Mouse (Mus musculus) brain, embryonic 14.5 days (tissue): ENCODE measurements around the gene Hyal2. TPM values are rescaled to one million over a fixed set of nuclear protein-coding genes. Genes with fewer than 3 reads are reported as not detected.

Experiments
- DNase-seq: peaks from one replicate; pipeline ENCODE4 v3.0.0-alpha.2; 2011; ENCODE audit warnings: low read depth
- CTCF ChIP-seq: fragments of 200-500 bp; IDR thresholded peaks from 2 replicates; pipeline ENCODE4 v1.5.1; 2012; ENCODE audit warnings: inconsistent platforms, mild to moderate bottlenecking, moderate library complexity, borderline replicate concordance; ENCODE audit not compliant: insufficient read depth, insufficient read length; ENCODE audit errors: extremely low read depth
- POLR2A ChIP-seq: fragments of 200-500 bp; IDR thresholded peaks from 2 replicates; pipeline ENCODE4 v1.6.1; 2012; ENCODE audit warnings: mild to moderate bottlenecking, inconsistent platforms, borderline replicate concordance; ENCODE audit not compliant: poor library complexity, insufficient read depth, insufficient read length, severe bottlenecking; ENCODE audit errors: extremely low read depth
- polyA plus RNA-seq: library from polyadenylated mRNA; depleted of rRNA; stranded (reverse); fragments of >200 nt; gene quantifications from 2 replicates; pipeline ENCODE4 v1.2.3, GENCODE M21; 2012

Hyal2 gene
- polyA plus RNA-seq, 1 experiment: 55.4 TPM

GRCm38 (mm10) chr9:107583174-107583573, 15.4 kb downstream of the Hyal2 start:
- no peak for DNase-seq

GRCm38 (mm10) chr9:107586504-107586903, 18.8 kb downstream of the Hyal2 start:
- no peak for TF ChIP-seq POLR2A
- no peak for TF ChIP-seq CTCF

More at GRCm38 (mm10) chr9:107583174-107583573, 15.4 kb downstream of the Hyal2 start:
- TF ChIP-seq CTCF (no peak), POLR2A (no peak)

GRCm38 (mm10) chr9:107586974-107587832, 19.5 kb downstream of the Hyal2 start, which contains the start of gene Ifrd2:
Gene Ifrd2 (plus strand): TSS chr9:107587642.
- TF ChIP-seq POLR2A (peak; percentile 59; the same call in 1 of the 2 replicates), CTCF (no peak)
- DNase-seq: peak; percentile 100

More at GRCm38 (mm10) chr9:107586504-107586903, 18.8 kb downstream of the Hyal2 start:
- no peak for DNase-seq

GRCm38 (mm10) chr9:107587833-107588639, 20.3 kb downstream of the Hyal2 start:
- no peak for TF ChIP-seq POLR2A
- no peak for TF ChIP-seq CTCF
- DNase-seq: peak; percentile 56

DNA sequence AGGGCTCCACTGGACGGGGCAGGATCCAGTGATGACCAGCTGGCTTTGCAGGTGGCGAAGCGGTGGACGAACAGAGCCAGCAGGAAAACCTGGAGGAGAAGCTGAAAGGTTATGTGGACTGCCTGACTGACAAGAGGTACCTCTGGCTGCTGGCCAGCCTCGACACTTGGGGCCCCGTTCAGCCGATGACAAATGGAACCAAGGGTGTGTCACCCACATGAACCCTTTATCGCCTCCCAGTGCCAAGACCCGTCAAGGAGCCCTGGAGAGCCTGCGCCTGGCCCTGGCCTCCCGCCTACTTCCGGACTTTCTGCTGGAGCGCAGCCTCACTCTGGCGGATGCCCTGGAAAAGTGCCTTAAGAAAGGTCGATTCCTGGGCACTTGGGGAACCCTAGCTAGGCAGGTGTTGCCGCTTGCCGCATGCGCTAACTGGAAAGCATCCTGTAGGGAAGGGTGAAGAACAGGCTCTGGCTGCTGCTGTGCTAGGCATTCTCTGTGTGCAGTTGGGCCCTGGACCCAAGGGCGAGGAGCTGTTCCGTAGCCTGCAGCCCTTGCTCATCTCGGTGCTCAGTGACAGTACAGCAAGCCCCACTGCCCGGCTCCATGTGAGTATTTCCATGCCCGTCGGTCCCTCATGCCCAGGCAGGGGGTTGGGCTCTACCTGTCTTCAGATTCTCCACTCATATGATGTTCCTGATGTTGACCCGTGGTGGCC, 22.5 kb downstream of the Hyal2 start:
- no peak for DNase-seq

DNA sequence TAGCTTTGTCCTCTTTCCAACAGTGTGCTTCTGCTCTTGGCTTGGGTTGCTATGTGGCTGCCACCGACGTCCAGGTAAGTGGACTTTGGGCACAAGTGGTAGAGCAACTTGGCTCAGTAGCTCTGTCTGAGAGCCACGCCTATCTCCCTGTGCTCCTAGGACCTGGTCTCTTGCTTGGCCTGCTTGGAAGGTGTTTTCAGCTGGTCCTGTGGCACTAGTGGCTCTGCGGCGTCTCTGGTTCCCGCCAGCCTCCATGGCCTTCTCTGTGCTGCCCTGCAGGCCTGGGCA, 23.0 kb downstream of the Hyal2 start:
- TF ChIP-seq POLR2A (no peak), CTCF (no peak)
- DNase-seq: no peak

More for the DNA sequence above, 22.5 kb downstream of the Hyal2 start:
- no peak for TF ChIP-seq POLR2A
- TF ChIP-seq CTCF: no peak

GRCm38 (mm10) chr9:107593101-107593976, 25.6 kb downstream of the Hyal2 start:
- peak; percentile 56 for DNase-seq
- no peak for TF ChIP-seq CTCF
- TF ChIP-seq POLR2A: no peak

GRCm38 (mm10) chr9:107594281-107595062, 26.7 kb downstream of the Hyal2 start:
- no peak for TF ChIP-seq POLR2A
- no peak for TF ChIP-seq CTCF
- no peak for DNase-seq

GRCm38 (mm10) chr9:107596619-107597569, 29.1 kb downstream of the Hyal2 start:
- no peak for DNase-seq
- TF ChIP-seq POLR2A: no peak
- TF ChIP-seq CTCF: no peak
